Mouse (Mus musculus) urinary bladder, postnatal 36 days (tissue): ENCODE measurements at regions not wholly inside any gene's neighbourhood (a gene's known extent, or its start where the extent isn't known, plus 50 kb on each side); places are given as distances from the start of the nearest gene placed in this dataset.
"Not testable (repeated sequence)": the region's sequence is repeated elsewhere in the genome, so short reads cannot be mapped to it uniquely, and the experiment has no call there.

Source experiments
- DNase-seq, 2 experiments: peaks; one replicate each; pipeline ENCODE4 v3.0.0; 2022; ENCODE audit warnings: low spot score in 2 of 2, mixed read lengths in 1 of 2

DNA sequence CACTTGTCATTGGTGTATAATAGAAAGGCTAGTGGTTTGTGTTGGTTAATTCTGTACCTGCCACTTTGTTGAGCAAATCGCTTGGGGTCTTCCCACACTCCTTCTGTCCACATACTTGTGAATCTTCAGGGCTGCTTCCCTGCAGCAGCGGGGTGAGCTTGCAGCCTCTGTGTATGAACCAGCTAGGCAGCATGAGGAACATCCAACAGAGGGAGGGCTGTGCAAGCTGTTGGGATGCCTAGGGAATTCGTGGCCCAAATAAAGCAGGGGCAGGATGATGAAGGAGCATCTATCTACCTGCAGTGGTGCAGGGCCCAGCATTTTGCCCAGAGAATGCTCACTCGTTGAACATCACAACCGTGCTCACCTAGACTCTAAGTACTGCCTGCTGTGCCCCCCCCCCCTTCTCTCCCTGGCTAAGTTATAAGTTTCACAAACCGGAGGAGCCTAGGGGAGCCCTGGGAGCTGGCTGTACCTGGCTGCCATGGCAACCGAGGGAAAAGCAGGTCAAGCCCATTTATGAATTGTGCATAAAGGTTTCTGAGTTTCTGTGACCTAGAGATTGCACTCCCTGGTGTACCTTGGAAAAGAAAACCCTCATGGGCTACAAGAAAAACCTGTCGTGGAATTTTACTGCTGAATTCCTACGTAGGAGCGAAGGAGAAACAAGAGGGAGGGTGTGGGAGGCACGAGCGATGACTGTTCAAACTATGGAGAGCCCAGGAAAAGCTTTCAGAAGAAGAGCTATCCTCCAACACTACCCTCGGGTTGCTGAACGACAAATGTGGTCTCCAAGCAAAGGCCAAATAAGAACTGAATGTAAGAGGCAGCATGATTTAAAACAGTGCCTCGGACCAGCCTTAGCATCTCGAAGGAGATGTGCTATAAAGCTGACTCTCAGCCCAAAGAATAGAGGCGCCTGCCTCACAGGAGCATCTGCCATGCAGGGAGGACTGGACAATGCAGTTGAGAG lies 131.0 kb upstream of the Dapk1 start:
- no peak for DNase-seq

DNA sequence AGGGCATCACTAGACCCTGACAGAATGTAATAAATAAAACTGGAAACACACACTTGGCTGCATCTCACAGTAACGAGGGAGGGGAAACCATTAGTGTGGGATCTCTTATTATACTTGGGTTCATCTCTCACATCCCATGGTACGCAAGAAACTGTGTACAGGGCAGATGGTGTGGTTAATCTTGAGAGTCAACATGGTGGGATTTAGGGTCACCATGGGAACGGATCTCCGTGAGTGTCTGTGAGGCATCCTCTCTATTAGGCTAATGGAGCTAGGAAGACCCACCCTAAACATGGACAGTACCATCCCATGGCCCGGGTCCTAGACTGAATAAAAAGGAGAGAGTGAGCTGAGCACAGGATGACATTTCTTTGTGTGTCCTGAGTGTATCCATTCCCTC lies 130.1 kb upstream of the Dapk1 start:
- DNase-seq = no peak

DNA sequence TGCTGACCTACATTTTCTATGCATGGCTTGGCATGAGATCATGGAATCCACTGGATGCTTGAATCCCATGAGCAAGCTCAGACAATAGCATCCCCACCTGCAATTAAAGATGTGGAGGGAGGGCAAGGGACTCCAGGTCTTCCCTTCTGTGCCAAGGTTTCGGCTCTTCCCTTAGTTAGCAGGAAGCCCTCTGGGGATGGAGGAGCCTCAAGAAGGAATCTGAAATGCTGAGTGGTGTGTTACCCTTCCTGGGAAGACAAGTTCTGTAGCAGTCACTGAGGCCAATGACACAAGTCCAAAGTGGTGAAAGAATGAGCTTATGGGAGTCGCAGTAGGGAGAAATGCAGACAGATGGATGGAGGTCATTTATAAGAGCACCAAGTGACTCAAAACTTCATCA lies 125.4 kb upstream of the Dapk1 start:
- no peak for DNase-seq

DNA sequence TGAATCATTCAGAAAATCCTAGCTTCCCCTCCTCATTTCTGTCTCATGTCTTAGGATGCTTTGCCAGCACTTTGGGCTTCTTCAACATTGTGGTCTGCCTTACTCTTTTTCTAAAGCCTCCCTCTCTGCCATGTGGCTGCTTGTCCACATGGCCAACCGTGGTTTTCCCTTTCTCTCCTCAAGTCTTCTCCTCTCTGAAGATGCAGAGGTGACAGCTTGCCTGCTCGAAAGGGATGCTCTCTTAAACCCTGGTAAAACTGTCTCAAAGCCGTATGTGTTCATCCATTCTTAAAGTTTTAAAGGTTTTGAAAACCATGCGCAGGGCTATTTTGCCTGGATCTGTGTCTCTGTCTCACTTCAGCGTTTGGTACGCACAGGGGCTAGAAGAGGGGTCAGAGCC lies 123.4 kb upstream of the Dapk1 start:
- no peak for DNase-seq

DNA sequence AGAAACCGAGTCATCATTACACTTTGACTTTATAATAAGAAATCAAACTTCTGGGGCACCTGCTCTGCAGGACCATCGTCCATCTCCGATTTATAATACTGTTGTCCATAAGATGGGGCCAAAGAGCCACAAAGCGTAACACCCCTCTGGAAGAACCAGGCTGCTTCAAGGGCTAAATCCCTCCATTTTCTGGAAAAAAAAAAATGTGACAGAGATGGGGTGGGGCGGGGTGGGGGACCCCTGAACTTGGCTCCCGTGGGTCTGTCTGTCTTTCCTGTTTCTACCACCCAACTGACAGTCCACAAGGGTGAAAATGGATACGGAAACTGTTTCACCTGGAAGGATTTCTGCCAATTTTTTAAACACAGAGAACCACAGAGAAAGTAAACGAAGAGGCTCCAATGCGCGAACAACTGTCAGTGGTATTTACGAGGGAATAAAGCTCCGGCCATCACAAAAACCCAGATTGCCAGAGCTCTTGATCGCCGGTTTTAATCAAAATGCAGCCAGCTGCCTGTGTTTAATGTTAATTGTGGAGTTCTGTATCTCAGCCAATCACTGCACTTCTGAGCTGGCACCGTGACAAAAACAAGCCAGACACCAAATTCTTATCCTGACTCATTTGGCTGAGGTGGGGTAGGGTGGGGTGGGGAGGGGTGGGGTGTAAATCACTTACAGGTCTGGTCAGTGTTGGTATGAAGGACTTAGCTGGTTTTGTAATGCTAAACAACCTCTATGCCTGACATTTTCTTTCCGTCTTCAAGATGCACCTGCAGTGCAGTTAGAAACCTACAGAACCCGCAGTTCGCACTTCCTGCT lies 122.5 kb upstream of the Dapk1 start:
- DNase-seq = peak; percentile 56 to 60

DNA sequence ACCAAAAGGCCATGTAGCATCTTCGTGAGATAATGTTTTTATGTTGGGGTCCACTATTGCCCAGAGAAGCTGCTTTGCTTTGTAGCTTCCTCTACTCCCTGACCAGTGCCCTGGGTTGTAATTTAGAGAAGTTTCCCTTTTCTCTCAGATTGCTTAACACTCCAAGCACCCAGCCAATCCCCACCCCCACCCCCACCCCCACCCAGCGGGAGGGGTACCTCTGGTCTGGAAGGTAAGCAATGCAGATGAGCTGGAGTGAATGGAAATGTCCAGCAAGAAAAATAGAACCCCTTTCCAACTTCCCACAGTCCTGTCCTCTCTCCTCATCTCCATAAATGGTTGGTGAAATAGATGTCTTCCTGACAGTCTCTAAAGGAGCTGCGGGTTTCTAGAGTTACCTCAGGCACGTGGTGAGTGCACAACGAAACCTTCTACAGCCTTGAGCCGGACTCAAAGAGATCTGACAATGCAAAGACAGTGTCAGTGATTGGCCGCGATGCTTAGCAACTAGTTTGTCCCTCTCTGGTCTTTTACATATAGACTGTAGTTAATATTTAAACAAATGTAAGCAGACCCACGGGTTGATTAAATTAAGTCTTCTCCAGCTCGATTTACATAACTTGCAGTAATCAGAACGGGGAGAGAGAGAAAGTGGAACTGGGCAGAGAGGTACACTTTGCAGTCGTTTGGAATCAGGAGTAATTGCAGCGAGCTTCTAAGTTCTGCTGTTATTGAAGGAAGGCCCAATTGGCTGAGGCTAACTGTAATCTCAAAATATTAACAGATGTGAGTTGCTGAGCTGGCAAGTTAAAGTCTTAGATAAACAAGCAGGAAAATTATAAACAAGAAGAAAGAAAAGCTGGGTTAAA lies 121.7 kb upstream of the Dapk1 start:
- DNase-seq = no peak

DNA sequence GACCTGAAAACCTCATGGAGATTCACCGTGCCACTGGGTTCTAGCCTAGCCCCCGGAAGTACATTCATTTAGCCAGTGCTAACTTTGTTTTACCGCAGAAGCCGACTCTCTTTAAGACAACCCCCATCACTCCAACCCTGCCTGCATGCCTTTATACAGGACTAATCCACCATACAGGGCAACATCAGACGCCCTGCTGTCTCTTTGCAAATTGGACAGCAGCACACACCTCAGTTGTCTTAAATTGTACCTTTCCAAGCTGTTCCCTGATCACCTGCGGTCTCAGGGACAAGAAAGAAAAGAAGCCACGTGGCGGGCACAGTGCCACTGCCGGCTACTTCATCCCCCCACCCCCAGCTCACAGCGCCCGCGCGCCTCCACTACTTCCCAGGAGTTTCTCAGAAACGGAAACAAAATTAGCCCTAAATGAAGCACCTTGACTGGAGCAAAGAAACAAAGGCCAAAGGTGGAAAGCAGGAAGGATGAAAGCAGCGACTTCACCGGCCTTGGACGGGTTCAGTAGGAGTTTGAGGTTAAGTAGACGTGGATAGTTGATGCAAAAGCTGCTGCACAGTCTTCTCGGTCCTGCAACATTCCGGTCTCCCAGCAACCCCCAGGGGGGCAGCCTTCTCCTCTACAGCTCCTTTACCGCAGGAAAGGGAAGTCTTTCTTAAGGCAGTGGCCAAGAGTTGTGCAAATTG lies 120.9 kb upstream of the Dapk1 start:
- DNase-seq = no peak

DNA sequence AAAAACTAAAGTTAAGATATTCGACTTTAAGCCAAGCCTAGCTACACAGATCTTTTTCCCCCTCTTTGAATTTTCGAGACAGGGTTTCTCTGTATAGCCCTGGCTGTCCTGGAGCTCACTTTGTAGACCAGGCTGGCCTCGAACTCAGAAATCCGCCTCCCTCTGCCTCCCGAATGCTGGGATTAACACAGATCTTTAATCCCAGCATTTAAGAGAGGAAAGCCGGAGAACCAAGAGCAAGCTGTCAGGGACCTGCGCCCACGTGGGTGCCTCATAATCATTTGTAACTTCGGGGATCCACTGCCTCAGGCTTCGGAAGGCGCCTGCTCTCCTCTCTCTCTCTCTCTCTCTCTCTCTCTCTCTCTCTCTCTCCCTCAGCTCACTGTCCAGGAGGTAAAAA lies 120.3 kb upstream of the Dapk1 start:
- DNase-seq = not testable (repeated sequence)

DNA sequence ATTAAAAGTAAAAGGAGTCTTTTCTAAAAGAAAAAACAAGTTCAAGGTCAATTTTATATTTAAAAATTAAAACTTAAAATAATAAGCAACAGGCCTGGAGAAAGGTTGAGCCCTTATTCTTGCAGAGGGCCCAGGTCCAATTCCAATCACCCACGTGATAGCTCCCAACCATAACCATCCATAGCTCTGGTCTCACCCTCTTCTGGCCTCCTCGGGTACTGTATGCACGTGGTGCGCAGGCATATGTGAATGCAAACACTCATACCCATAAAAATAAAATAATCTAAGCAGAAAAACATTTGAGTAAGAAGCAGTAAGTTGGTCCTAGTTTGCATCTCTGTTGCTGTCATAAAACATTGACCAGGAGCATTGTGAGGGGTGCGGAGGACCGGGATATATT lies 119.8 kb upstream of the Dapk1 start:
- no peak for DNase-seq

DNA sequence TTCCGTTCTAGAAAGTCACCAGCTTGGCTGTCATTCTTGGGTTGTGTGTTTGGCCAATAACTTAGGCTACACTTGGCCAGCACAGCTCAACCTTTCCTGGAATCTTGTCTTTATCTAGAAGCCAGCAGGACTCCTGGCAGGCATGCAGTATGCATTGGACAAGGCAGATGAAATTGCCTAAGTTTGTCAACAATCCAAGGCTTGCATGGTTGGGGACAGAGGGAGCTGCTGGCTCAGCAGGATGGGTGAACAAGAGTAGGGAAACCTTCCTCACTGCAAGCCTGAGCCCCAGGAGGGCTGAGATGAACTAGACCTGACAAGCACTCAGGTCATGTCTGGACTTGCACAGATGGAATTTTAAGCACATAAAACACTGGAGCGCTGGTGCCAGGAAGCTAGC lies 115.6 kb upstream of the Dapk1 start:
- peak; percentile 28 to 71 for DNase-seq

DNA sequence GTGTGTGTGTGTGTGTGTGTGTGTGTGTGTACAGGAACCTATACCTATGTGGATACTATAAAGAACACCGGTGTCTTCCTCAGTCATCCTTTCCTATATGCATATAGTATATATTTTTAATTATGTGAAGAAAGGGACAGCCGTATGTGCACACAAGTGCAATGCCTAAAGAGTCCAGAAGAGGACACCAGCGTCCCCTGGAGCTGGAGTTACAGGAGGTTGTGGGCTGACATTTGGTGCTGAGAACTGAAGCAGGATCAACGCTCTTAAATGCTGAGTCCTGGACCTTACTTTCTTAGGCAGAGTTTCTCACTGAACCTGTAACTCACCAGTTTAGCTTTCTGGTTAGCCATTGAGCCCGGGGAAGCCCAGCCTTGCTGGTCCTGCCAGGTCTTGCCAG lies 114.9 kb upstream of the Dapk1 start:
- DNase-seq = no peak

DNA sequence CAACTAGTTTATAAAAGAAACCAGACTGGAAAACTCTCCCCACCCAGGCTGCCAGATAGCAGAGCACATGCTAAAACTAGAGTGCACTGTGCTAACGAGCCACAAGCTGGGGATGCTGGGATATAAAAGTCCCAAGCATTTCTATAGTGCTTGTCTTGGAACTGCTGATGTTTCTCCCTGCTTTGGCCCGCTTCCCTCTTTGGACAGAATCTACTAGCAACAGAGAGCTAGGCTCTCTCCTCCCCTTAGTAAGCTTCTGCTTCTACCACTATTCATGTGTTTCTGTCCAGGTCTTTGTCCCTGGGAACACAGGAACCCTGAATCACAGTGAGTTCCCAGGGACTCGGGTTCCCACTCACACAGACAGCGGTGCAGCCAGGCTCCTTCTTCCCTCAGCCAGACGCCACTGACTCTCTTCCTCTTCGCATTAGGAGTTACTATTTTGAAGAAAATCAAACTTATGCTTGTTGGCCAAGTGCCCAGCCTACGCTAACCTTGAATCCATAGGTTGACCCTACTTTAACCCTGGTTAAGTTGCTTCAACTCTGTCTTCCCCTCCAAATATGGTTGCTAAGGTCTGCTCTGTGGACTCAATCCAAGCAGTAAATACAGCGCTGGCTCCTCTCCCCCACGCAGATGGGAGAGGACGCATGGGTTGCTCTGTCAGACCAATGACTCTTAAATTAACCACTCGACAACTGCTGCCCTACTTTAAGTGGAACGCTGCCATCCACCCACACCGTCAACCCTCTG lies 113.4 kb upstream of the Dapk1 start:
- peak in 1 of 2 experiments; percentile 44 for DNase-seq

DNA sequence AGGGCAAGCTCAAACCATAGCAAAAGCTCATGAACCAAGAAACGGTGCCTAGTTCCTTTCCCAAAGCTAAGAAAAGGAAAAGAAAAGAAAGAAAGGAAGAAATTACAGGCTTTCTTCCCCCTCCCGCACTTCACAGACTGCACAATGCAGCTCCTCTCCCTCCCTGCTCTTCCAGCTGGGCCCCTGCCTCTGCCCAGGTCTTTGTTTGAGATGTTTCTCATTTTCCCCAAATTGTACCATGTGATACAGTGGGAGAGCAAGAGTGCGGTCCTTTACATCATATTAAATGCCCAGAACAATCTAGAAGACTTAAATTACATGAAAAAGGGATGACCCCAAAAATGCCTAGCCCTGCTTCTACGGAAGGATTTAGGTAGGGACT lies 112.9 kb upstream of the Dapk1 start:
- no peak for DNase-seq

DNA sequence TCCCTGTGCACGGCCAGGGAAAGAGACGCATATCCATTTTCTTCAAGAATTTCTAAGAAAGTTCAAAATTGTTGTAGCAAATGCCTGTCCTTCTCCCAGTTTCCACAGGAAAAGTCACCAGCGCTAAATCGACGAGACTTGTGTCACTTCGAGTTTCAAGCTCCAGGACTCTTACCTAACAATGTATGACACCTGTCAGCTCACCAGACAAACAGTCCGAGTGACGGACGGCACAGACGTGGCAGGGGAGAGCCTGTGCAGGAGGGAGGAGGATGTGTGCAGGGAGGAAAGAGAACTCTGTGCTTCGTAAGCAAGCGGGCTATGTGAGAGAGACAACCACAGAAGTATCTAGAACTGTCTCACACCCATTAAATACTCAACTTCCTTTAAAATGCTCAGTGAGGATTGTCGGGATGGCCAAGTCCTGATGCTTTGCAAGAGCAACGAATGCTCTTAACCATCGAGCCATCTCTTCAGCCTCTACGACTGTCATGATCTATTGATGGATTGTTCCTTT lies 109.7 kb upstream of the Dapk1 start:
- DNase-seq = no peak

DNA sequence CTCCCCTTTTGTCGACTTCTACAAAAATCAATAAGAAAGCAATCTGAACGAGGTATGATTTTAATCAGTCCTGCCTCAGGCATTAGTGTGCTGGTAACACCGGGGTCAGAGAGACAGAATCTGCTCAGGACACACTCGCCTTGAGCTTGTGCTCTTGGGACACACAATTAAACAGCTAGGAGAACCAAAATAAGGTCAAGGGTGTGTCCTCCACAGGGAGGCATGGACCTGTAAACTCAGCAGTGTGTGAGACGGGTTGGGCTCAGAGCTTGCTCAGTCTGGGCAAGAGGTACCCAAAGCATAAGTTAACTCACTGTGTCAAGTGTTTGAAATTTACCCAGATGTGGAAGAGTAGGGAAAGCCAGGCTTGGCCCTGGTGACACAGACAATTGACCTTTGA lies 107.9 kb upstream of the Dapk1 start:
- no peak for DNase-seq

DNA sequence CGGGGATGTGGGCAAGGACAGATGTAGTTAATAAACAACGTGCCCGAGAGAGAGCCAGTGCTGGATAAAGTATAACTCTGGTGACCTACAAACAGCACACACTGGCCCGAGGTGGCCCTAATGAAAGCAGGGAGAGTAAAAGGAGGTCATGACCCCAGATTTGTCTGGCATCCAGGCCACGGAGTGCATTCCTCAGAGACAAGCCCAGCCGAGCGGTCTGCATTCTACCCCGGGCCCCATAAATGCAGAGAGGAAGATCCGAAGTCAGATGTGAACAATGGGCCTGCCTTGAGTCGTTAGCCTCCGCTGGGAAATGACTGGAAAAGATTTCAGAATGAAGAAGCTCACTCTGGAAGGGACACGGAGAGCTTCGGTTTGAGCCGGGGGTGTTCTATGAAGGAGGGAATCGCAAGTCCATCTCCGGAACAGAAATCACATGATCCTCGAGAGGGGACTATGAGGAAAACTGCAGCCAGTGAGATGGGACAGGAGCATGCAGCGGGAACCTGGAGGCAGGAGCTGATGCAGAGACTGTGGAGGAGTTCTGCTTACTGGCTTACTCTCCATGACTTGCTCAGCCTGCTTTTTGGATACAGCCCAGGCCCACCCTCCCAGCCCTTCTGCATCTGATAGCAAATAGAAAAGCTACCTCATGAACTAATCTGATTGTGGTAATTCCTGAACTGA lies 103.9 kb upstream of the Dapk1 start:
- DNase-seq = no peak

DNA sequence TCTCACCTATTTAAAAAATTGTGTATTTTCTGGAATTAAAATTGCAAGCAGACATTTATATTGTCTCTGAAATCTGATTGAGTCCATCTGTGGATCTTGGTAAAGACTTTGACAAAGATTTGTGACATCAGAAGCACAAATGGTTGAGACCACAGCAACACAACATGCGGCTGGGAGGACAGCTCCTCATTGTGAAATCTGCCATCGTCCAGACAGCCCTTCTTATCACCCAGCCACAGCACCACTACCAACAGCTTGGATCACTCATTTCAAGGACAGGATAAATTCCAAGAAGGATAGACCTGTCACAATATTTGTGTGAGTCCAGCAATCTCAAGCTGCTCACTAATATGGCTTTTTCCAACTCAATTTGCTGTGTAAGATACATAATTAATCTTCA lies 97.6 kb upstream of the Dapk1 start:
- DNase-seq = no peak

DNA sequence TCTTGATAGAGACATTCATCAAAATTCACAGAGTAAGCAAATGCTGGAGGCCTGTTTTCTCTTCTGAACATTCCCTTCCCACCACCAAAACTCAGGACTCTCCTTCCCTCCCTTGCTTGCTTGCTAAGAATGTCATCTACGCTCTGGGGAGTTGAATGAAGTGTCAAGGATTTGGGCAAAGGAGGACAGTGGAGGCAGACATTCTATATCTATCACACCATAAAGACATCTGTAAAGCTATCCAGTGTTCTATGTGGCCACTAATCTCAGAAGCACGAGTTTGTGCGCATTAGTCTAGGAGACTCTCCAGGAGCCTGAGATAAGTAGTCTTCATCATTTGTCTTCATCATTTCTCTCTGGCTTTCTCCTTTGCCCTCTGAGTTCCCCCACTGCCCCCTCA lies 94.1 kb upstream of the Dapk1 start:
- no peak for DNase-seq

DNA sequence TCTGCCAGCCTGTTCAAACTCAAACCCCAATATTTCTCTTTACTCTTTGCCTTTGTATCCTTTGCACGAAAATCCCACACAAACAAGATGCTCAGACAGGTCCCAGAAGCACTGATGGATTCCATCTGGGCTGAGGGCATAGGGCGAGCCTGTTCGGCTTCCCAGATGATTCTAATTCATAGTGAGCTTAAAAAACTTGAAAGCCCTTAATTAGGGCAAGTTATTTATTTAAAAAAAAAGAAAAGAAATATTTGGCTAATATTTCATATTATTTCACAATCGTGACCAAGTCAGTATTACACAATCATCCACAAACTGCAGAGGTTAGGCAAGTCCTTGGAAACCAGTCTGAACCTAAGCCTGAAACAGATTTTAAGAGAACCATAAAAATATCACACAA lies 93.7 kb upstream of the Dapk1 start:
- DNase-seq = peak in 1 of 2 experiments; percentile 39

DNA sequence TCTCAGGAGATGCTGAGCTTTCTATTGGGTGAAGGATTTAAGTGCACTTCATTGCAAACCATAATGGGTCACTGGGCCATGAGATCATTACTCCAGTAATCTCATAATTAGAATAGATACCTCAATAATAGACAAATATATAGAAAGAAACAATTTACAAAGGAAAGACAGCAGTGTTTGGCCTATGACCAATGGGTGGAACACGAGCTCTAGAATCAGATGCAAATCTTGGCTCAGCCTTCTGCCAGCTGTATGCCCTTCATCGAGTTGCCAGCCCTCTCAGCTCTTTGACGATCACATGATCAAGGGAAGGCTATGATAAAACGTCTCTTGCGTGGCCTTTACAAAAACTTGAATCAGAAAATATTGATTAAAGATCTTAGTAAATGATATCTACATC lies 92.9 kb upstream of the Dapk1 start:
- no peak for DNase-seq
